Mouse (Mus musculus): ENCODE data around the gene Thap8.

The Thap8 gene

GRCm38 (mm10) chr7:30318142-30318541 is 38.2 kb downstream of the Thap8 start:
- DNase-seq = no peak

- DNase-seq = no peak
These were observed 41.1 kb downstream of the Thap8 start for GRCm38 (mm10) chr7:30320946-30321345.

- DNase-seq = peak; percentile 57
These were observed 41.8 kb downstream of the Thap8 start, which contains the start of gene E130208F15Rik for GRCm38 (mm10) chr7:30321539-30322284. Gene E130208F15Rik, plus strand, starts transcription at chr7:30321740.

GRCm38 (mm10) chr7:30322285-30322667 is 42.4 kb downstream of the Thap8 start:
- peak; percentile 97 for DNase-seq

- DNase-seq = no peak
These were observed 43.0 kb downstream of the Thap8 start for GRCm38 (mm10) chr7:30322865-30323264.

- no peak for DNase-seq
These were observed 43.9 kb downstream of the Thap8 start, which contains the start of gene Sdhaf1 for GRCm38 (mm10) chr7:30323795-30324194. Gene Sdhaf1, minus strand, starts transcription at chr7:30323895.

- no peak for DNase-seq
These were observed 44.5 kb downstream of the Thap8 start for GRCm38 (mm10) chr7:30324300-30324944.

- no peak for DNase-seq
These were observed 45.5 kb downstream of the Thap8 start for GRCm38 (mm10) chr7:30325364-30325763.

GRCm38 (mm10) chr7:30326427-30326826 is 46.5 kb downstream of the Thap8 start:
- no peak for DNase-seq

GRCm38 (mm10) chr7:30327140-30327539 is 47.2 kb downstream of the Thap8 start:
- DNase-seq = peak; percentile 51

GRCm38 (mm10) chr7:30328379-30328778 is 48.5 kb downstream of the Thap8 start:
- DNase-seq = no peak

- peak; percentile 87 for DNase-seq
These were observed 52.0 kb downstream of the Thap8 start for GRCm38 (mm10) chr7:30331887-30332286.

- DNase-seq = no peak
These were observed 52.8 kb downstream of the Thap8 start for GRCm38 (mm10) chr7:30332622-30333259.

GRCm38 (mm10) chr7:30333436-30333835 is 53.5 kb downstream of the Thap8 start:
- DNase-seq = peak; percentile 83

GRCm38 (mm10) chr7:30334563-30334962 is 54.7 kb downstream of the Thap8 start:
- DNase-seq = no peak

GRCm38 (mm10) chr7:30335688-30336087 is 55.8 kb downstream of the Thap8 start:
- no peak for DNase-seq

GRCm38 (mm10) chr7:30336384-30336783 is 56.5 kb downstream of the Thap8 start:
- DNase-seq = peak; percentile 96

- no peak for DNase-seq
These were observed 59.7 kb downstream of the Thap8 start for GRCm38 (mm10) chr7:30339432-30340109.
